Mouse (Mus musculus): ENCODE measurements around the gene Csrnp3. TPM values are rescaled to one million over a fixed set of nuclear protein-coding genes. Genes with fewer than 3 reads are reported as not detected.

The Csrnp3 gene
- polyA plus RNA-seq, 1 experiment: 0.02 TPM

DNA sequence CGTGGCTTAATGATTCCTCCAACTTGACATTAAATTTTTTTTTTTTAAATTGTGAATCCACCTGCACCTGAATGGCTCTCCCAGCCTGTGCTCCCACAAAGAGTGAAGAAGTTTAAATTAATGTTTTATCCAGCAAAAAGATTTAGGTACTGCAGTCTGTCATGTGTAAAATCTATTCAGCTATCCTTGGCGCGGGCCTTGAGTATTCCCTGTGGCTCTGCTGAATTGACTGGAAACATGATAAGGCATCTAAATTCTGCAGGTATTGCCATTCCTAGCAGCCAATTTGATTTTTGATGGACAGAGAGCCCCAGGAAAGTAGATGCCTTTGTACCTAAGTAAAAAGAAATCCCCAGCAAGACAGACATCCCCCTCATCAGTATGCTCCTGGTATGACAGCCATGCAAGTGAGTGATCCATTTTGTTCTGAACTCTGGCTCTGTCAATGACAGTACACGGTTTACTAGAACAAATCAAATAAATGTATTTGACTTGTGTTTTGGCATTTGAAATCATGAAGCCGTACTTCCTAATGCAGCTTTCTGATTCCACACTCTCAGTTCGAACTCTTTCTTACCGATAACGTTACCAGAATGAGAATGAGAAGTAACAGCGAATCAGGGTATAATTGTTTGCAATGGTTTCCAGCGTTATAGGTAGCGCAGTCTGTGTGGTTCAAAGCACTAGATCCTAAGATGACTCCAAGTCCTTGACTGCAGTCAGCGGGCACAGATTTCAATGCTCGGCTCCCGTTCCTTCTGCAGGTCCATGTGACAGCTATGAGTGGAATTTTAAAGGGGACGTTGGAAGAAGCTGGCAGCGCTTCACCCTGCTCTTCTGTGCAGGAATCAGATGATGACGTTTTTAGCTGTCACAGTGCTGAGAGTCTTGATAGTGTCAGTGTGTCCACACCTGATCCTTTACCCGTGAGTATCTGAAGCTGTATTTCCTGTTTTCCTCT lies 14.5 kb downstream of the Csrnp3 start:
- Histone ChIP-seq H3K4me3 (replicated peaks; ENCODE audit: extremely low read depth, low read depth, low read length) (no peak overlapping the region), H3K4me1 (ENCODE audit: control insufficient read depth, insufficient read depth, low read length) (no peaks in the 10 kb centered on the region)
- TF ChIP-seq CTCF (IDR thresholded peaks at IDR 0.05; ENCODE audit: insufficient read depth, low read length) (no peak), POLR2A (IDR thresholded peaks at IDR 0.05; ENCODE audit: borderline replicate concordance, extremely low read depth, low read depth, low read length) (no peak)
- WGBS: 75% methylated on average over 18 of the region's 18 CpGs
- DNase-seq: no peak

DNA sequence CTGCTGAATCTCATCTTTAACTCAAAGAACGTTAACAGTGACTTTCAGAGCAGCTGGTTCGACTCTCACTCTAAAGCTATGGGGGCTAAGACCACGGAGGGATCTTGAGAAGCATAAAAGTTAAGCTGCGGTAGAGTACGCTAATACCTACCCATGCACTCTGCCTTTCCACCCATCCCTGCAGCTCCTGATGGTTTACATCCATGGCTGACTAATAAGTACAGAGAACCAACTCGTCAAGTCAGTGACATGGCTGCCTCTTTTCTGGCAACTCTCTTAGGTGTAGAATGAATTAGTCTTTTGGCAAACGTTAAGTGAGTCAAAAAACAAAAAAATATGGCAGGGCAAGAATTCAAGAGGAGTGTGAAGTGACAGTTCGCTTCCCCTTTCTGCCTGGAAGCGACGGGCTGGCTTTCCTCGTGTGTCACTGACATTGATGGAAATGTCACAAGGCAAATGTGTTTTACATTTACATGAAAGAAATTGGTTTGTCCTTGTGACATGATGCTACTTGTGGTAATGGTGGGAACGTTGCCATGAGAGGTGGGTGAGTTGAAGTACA lies 19.3 kb downstream of the Csrnp3 start:
- TF ChIP-seq POLR2A (IDR thresholded peaks at IDR 0.05; ENCODE audit: borderline replicate concordance, extremely low read depth, low read depth, low read length) (no peak), CTCF (IDR thresholded peaks at IDR 0.05; ENCODE audit: insufficient read depth, low read length) (no peak)
- WGBS: 70% methylated on average over 12 of the region's 12 CpGs
- Histone ChIP-seq H3K4me3 (replicated peaks; ENCODE audit: extremely low read depth, low read depth, low read length) (no peak overlapping the region), H3K4me1 (ENCODE audit: control insufficient read depth, insufficient read depth, low read length) (no peaks in the 10 kb centered on the region)
- no peak for DNase-seq

DNA sequence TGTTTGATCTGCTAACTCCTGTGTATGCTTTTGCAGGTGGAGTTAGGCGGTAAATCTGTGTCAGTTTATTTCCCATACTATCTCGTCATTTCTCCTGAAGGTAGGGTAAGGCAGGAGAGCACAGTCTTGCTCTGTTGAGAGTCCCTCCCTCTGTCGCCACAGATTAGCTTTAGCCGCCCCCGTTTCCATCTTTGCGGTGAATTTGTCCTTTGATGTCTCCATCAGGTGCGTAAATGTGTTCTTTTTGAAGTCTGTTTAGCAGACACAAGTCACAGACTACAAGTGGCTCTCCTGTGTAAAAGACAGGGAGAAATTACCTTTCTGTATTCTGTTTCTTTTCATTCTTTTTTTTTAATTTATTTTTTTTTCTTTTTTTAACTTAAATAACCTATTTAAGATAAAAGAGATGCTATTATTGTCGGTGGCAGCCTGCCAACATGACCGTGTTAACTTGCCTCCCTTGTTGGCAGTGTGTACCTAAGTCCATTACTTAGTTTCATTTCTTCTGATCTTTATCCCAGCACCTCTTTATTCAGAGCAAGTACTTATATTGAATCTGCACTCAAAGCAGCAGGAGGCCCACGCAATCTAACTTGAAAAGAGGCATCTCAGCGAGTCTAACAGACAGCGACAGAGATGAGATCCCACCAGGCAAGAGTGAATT lies 25.5 kb downstream of the Csrnp3 start:
- H3K4me1 ChIP-seq (ENCODE audit: control insufficient read depth, insufficient read depth, low read length): no peaks in the 10 kb centered on the region
- TF ChIP-seq CTCF (IDR thresholded peaks at IDR 0.05; ENCODE audit: insufficient read depth, low read length) (no peak), POLR2A (IDR thresholded peaks at IDR 0.05; ENCODE audit: borderline replicate concordance, extremely low read depth, low read depth, low read length) (no peak)
- DNase-seq: no peak
- 57% methylated on average over 12 of the region's 12 CpGs for WGBS
- no peak overlapping the region for H3K4me3 ChIP-seq (replicated peaks; ENCODE audit: extremely low read depth, low read depth, low read length)

DNA sequence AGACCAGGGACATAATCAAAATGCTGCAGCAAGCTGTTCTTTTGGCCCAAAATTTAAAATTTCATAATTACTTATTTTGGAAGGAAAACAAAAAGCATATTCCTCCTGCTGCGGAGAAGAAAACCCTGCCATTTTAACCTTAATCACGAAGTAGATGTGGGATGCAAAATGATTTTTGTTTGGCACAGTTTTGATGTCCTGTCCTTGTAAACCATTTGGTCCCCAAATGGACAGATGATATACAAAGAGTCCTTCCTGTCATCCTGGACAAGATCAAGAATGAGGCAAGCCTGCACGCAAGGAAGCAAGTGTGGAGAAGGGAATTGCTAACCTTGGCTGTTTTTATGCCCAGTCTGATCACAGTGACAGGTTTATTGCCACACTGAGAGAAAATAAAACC lies 46.0 kb downstream of the Csrnp3 start:
- TF ChIP-seq POLR2A (IDR thresholded peaks at IDR 0.05; ENCODE audit: borderline replicate concordance, extremely low read depth, low read depth, low read length): no peak
- no peak for TF ChIP-seq CTCF (IDR thresholded peaks at IDR 0.05; ENCODE audit: insufficient read depth, low read length)
- H3K4me3 ChIP-seq (replicated peaks; ENCODE audit: extremely low read depth, low read depth, low read length): no peak overlapping the region
- 77% methylated on average over 3 of the region's 3 CpGs for WGBS
- H3K4me1 ChIP-seq (ENCODE audit: control insufficient read depth, insufficient read depth, low read length): no peaks in the 10 kb centered on the region
- DNase-seq: no peak

DNA sequence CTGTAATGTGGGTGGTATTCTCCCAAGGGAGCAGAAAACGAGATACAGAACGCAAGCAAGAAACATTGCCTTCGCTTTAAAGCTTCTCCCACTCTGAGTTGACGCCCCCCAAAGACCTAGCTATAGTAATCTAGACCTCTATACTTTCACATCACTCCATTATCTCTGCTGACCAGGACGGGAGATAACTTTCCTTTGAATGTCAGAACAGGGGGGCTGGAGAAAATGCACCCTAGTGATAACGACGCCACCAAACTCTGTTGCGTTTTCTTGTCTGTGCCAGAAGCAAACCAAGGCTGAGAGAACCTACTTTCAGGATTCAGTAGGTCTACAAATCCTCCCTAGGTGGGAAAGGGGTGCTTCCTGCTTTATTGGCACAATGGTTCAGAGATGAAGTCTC lies 47.7 kb downstream of the Csrnp3 start:
- 63% methylated on average over 8 of the region's 8 CpGs for WGBS
- no peak for DNase-seq
- Histone ChIP-seq H3K4me1 (ENCODE audit: control insufficient read depth, insufficient read depth, low read length) (no peaks in the 10 kb centered on the region), H3K4me3 (replicated peaks; ENCODE audit: extremely low read depth, low read depth, low read length) (no peak overlapping the region)
- TF ChIP-seq POLR2A (IDR thresholded peaks at IDR 0.05; ENCODE audit: borderline replicate concordance, extremely low read depth, low read depth, low read length): no peak
- no peak for TF ChIP-seq CTCF (IDR thresholded peaks at IDR 0.05; ENCODE audit: insufficient read depth, low read length)

DNA sequence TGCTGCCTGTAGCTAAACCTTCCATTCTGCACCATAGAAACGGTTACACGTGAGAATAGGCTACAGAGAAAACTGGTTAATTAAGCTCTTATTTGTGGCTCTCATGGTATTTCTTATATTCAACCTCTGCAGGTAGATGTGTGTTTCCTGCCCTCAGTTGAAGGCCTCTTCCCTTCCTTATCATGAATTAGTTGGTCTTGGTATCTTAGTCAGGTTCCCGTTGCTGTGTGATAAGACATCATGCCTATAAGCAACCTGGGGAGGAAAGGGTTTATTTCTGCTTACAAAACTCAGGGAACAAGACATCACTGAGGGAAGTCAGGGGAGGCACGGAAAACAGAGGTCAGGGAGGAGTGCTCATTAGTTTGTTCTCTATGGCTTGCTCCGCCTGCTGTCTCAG lies 48.7 kb downstream of the Csrnp3 start:
- Histone ChIP-seq H3K4me1 (ENCODE audit: control insufficient read depth, insufficient read depth, low read length) (no peaks in the 10 kb centered on the region), H3K4me3 (replicated peaks; ENCODE audit: extremely low read depth, low read depth, low read length) (no peak overlapping the region)
- WGBS: 63% methylated on average over 5 of the region's 5 CpGs
- TF ChIP-seq CTCF (IDR thresholded peaks at IDR 0.05; ENCODE audit: insufficient read depth, low read length) (no peak), POLR2A (IDR thresholded peaks at IDR 0.05; ENCODE audit: borderline replicate concordance, extremely low read depth, low read depth, low read length) (no peak)
- no peak for DNase-seq

DNA sequence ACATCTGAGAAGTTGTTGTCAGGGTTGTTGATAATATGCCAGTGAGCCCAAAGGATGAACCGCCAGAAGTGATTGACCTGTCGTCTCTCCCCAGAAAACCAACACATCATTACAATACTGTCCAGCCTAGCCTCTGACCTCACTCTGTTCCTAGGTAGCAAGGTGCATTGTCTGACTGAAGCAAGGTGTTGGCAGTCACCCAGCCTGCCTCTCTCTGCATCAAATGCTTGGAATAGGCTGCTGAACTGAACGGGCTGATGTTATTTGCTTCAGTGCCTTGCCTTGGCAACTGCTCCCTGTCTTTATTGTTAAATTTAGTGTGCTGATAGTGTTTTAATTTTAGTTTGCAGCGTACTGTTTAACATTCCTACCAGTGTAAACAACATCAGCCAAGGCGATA lies 51.0 kb downstream of the Csrnp3 start:
- no peak for DNase-seq
- WGBS: 23% methylated on average over 5 of the region's 5 CpGs
- H3K4me3 ChIP-seq (replicated peaks; ENCODE audit: extremely low read depth, low read depth, low read length): no peak overlapping the region
- TF ChIP-seq POLR2A (IDR thresholded peaks at IDR 0.05; ENCODE audit: borderline replicate concordance, extremely low read depth, low read depth, low read length) (no peak), CTCF (IDR thresholded peaks at IDR 0.05; ENCODE audit: insufficient read depth, low read length) (no peak)
- no peaks in the 10 kb centered on the region for H3K4me1 ChIP-seq (ENCODE audit: control insufficient read depth, insufficient read depth, low read length)

DNA sequence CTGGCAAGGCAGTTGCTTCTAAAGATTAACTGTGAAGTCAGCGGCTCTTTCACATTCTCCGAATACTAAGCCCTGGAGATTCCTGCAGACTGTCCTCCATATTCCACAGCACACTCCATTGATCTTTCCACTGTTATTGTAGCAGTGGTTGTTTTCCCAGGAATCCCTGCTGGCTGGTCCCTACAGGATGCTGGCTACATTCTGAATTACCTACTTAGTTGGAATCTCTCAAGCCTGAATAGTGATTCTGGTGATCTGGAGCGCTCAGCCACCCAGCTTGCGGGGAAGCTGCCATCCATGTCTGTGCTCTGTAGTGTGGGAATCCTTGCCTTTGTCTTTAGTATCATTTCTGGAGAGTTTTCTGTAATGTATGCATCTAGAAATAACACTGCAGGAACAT lies 51.5 kb downstream of the Csrnp3 start:
- TF ChIP-seq CTCF (IDR thresholded peaks at IDR 0.05; ENCODE audit: insufficient read depth, low read length) (no peak), POLR2A (IDR thresholded peaks at IDR 0.05; ENCODE audit: borderline replicate concordance, extremely low read depth, low read depth, low read length) (no peak)
- no peak for DNase-seq
- WGBS: 50% methylated on average over 4 of the region's 4 CpGs
- no peaks in the 10 kb centered on the region for H3K4me1 ChIP-seq (ENCODE audit: control insufficient read depth, insufficient read depth, low read length)
- no peak overlapping the region for H3K4me3 ChIP-seq (replicated peaks; ENCODE audit: extremely low read depth, low read depth, low read length)

DNA sequence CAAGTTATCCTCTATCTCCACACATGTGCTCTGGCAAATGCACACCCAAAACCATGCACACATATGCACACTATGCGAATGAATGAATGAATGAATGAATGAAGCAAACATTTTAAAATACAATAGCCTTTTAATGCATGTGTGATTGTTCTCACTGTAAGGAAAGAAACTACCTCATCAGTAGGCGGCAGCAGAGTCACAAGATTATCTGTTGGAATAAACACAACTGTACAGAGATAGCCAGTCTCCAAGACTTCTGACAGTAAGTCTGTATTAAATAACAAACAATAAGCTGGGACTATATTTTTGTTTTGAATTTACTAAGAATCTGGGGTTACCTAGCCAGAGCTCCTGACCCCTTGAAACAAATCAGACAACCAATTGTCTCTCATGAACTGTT lies 53.9 kb downstream of the Csrnp3 start:
- DNase-seq: no peak
- TF ChIP-seq CTCF (IDR thresholded peaks at IDR 0.05; ENCODE audit: insufficient read depth, low read length) (no peak), POLR2A (IDR thresholded peaks at IDR 0.05; ENCODE audit: borderline replicate concordance, extremely low read depth, low read depth, low read length) (no peak)
- 86% methylated on average over 2 of the region's 2 CpGs for WGBS
- Histone ChIP-seq H3K4me3 (replicated peaks; ENCODE audit: extremely low read depth, low read depth, low read length) (no peak overlapping the region), H3K4me1 (ENCODE audit: control insufficient read depth, insufficient read depth, low read length) (no peaks in the 10 kb centered on the region)
